Mouse (Mus musculus): ENCODE data around the gene Ube2ql1. TPM values are rescaled to one million over a fixed set of nuclear protein-coding genes. Genes with fewer than 3 reads are reported as not detected.

Gene Ube2ql1
- polyA plus RNA-seq (2017; shearing (Covaris generic)) = not detected

DNA sequence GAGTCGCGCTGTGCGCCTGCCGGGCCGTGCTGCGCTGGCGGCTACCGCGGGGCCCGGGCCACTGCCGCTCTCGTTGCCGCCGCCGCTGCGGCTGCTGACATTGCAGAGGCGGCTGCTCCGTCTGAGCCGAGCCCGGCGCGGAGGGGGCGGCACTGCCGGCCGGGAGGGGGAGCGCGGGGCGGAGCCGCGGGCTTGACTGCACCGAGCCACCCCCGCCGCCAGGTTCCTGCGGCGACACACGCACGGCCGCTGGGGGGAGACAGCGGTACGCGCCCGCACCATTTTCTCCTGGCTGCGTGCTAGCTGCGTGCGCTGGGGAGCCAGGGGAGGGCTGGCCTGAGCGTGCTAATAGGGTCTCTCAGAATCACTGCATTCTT lies at the start of gene Ube2ql1:
Ube2ql1 (minus strand) TSS at position 131 of the 377 bp plus-strand sequence.

Other genes starting within 250 kb of the Ube2ql1 start
- gene Nsun2, start 206.1 kb downstream of the Ube2ql1 start, polyA plus RNA-seq (2017; shearing (Covaris generic)) = 124 TPM
- gene Tent4a, start 205.3 kb downstream of the Ube2ql1 start, polyA plus RNA-seq (2017; shearing (Covaris generic)) = 14.3 TPM
- 0.94 TPM for gene Srd5a1, start 128.4 kb downstream of the Ube2ql1 start, polyA plus RNA-seq (2017; shearing (Covaris generic))
- gene Med10, start 62.5 kb upstream of the Ube2ql1 start, polyA plus RNA-seq (2017; shearing (Covaris generic)) = 123 TPM